Mouse (Mus musculus) brain, adult 2 months (tissue): ENCODE results near the gene Gm45623.
A peak's percentile ranks its signal among the peaks of the same experiment; 100 is the strongest.

Experiments used
- DNase-seq: peaks from one replicate; pipeline ENCODE4 v3.0.0; 2011; ENCODE audit warnings: low read depth, low spot score

The Gm45623 gene

DNA sequence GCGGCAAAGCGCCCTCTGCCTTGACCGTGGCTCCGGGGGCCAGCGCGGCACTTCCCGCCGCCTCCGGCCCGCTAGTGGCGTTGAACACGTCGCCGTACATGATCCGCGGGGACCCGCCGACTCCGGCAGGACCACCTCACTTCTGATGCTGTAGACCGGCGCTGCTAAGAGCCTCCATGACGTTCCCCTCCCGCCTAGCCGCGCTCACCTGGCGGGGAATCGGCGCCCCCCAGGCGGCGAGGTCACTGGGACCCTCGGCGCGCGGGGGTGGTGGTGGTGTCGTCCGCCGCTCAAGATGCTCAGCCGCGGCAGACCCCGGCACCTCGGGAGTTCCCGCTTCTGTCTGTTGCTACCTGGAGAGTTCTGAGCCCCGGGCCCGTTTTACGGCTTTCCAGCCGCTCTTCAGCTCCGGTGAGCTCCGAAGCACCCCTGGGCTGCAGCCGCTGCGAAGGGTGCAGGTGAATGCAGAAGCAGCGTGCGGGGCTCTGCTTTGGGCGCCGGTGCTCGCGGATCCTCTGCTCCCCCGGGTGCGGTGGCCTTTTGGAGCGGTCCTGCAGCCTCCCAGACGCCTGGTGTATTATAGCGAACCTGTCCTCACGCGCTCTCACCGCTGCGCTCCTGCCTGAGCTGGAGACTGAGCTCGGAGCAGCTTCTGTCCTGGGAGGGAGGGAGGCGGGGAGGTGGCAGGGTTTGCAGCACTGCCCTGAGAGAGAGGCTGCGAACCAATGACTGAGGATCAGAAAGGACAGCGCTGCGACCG is at the start of gene Gm45623:
TSS of gene Gm45623 (minus strand) at position 636 of the 760 bp plus-strand sequence.
- peak; percentile 68 for DNase-seq

DNA sequence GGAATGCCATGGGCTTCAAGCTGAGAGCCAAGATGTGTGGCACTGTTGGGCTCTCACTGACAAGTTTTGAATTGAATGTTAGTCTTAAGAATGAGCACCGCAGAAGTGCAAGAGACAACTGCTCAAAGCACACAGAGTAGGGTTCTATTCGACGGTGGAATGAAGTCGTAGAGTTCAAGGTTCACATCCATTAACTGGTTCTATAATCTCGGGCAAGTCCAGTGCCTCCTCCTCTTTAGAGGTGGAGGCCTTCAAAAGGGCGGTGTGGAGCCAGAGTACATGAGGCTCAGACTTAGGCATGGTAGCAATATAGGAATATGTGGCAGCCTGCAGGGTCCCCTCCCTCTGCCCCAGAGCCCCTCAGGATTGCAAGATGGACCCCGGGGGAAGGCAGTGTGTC is 43.8 kb upstream of the Gm45623 start:
- DNase-seq, result no peak

DNA sequence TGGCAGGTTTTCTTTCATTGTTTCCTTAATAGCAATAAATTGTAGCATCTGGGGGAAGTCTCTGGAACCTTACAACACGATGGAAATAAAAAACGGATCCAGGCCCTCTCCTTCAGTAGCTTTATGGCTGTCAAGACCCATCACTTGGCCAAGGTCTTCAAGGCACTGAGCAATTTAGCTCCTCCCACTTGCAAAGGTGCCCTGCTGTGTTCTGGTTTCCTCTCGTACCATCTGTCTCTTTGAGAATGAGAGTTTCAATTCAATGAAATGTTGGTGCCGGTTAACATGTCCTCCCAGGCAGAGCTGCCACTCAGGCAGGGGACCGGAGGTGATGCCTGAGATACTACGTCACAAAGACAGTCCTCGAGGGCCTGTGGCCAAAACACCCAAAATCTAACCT is 41.9 kb upstream of the Gm45623 start:
- DNase-seq, result no peak

GRCm38 (mm10) chr13:56794441-56794840 is 40.8 kb upstream of the Gm45623 start:
- peak; percentile 57 for DNase-seq

- DNase-seq, result no peak
Measured at GRCm38 (mm10) chr13:56792844-56793243, 39.2 kb upstream of the Gm45623 start.

DNA sequence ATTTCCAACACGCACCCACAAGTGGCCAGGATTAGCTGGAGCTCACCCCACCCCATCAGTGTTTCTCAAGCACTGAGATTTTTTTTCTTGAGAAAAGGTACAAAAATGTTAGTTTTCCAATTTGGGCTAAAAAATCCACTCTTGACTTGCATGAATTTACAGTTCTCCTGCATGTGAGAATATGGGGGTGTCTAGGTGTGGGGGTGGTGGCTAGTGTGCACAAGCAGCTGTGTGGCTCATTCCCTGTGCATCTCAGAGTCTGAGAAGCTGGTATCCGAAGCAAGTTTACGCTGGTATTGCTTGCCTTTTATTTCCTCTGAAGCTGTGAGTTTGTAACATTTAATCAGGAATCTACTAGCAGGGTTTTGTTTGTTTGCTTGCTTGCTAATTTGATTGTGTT is 37.1 kb upstream of the Gm45623 start:
- DNase-seq, result peak; percentile 79

DNA sequence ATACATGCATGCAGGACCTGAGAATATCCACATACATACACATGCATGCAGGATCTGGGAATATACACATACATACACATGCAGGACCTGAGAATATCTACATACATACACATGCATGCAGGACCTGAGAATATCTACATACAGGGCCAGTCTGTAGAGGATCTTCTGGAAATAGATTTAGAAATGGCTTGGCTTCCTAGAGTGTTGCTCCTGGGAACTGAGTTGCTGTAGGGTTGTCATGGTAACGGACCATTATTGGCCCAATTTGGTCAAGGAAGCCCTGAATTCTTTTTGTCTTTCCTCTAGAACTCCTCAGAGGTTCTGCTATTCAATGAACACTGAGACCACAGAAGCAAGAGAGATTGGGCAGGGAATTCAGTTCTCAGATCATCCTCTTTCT is 29.0 kb upstream of the Gm45623 start:
- peak; percentile 88 for DNase-seq

- peak; percentile 65 for DNase-seq
Measured at GRCm38 (mm10) chr13:56781697-56782096, 28.1 kb upstream of the Gm45623 start.

- peak; percentile 82 for DNase-seq
Measured at GRCm38 (mm10) chr13:56780746-56781469, 27.3 kb upstream of the Gm45623 start.

- peak; percentile 66 for DNase-seq
Measured at GRCm38 (mm10) chr13:56774304-56774703, 20.7 kb upstream of the Gm45623 start.

DNA sequence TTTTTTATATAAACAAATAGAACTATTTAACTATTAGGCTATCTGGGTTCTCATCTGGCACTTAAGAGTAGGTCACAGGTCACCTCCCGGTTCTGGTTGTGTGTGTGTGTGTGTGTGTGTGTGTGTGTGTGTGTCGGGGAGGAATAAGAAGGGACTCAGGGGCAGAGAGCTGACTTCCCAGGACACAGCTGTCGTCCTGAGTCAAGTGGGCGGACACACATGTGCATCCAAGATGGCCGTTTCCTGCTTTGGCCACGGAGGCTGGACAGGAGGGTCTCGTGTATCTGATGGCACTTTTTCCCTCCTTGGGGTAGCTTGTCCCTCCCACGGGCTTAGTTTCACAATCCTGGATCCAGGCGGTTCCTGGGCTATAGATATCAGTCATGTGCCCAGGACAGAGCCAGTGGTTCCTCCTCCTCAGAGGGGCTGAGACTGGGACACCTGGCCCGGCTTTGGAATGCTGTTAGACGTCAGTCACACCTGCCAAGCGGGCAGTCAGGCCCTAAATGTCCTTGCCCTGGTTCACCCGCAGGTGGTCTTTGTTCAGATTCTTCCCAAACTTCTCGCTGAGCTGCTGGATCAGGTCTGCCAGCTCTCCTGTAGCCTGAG is 19.7 kb upstream of the Gm45623 start:
- no peak for DNase-seq

GRCm38 (mm10) chr13:56772592-56772991 is 19.0 kb upstream of the Gm45623 start:
- peak; percentile 23 for DNase-seq

DNA sequence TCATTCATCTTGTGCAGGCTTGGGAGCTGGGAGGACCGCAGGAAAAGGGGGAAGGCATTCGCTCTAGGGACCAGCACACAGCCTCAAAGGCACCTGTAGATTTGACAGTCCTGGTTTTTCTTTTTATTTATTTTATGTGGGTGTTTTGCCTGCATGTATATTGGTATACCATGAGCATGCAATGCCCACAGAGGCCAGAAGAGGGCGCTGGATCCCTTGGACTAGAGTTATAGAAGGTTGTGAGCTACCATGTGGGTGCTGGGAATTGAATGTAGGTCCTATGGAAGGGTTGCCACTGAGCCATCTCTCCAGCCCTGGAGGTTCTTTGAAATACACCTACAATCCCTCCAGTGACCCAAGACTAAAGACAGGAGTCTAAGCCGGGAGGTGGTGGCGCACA is 17.2 kb upstream of the Gm45623 start:
- no peak for DNase-seq

- DNase-seq, result peak; percentile 84
Measured at GRCm38 (mm10) chr13:56770136-56770578, 16.5 kb upstream of the Gm45623 start.

- no peak for DNase-seq
Measured at GRCm38 (mm10) chr13:56769431-56769830, 15.8 kb upstream of the Gm45623 start.

GRCm38 (mm10) chr13:56766211-56766610 is 12.6 kb upstream of the Gm45623 start:
- peak; percentile 61 for DNase-seq

- no peak for DNase-seq
Measured at GRCm38 (mm10) chr13:56765284-56766032, 11.8 kb upstream of the Gm45623 start.

- peak; percentile 6 for DNase-seq
Measured at GRCm38 (mm10) chr13:56762446-56763229, 9.0 kb upstream of the Gm45623 start.

GRCm38 (mm10) chr13:56758492-56758891 is 4.9 kb upstream of the Gm45623 start:
- peak; percentile 89 for DNase-seq

GRCm38 (mm10) chr13:56757201-56757600 is 3.6 kb upstream of the Gm45623 start:
- no peak for DNase-seq

DNA sequence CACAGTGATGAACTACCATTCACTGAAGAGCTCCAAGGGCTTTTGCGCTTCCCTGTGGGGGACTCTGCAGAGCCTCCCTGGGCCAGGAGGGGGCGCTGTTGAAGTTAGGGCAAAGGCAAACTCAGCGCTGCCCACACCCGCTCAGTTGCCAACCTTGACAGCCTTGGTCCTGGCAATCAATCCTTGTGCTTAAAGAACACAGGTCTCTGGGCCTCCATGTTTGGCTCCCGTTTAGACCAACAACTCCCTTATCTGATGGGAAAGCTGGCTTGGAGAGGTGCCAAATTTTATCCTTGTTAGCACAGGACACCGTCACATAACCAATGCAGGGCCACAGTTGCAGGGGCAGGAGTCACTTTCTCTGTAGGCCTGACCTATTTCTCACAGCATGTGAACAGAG is 2.2 kb upstream of the Gm45623 start:
- no peak for DNase-seq
